Mouse (Mus musculus): ENCODE data around the gene Fibp. TPM values are rescaled to one million over a fixed set of nuclear protein-coding genes. Genes with fewer than 3 reads are reported as not detected.

The Fibp gene
- polyA plus RNA-seq, 1 experiment from 2014 or later: 192 TPM

GRCm38 (mm10) chr19:5424092-5424781 is 36.2 kb upstream of the Fibp start:
- H3K4me1 ChIP-seq (replicated peaks): peaks cover 48% of the 10 kb centered on the region
- 2% methylated on average over 29 of the region's 48 CpGs for WGBS
- H3K27me3 ChIP-seq: no peaks in the 10 kb centered on the region
- peaks cover 49% of the 10 kb centered on the region for H3K36me3 ChIP-seq
- ATAC-seq: peak; percentile 62
- peak overlapping the region; percentile 89 for H3K9ac ChIP-seq (replicated peaks)
- H3K4me2 ChIP-seq (replicated peaks): peak overlapping the region; percentile 92
- no peaks in the 10 kb centered on the region for H3K9me3 ChIP-seq
- peak overlapping the region; percentile 91 for H3K27ac ChIP-seq
- peak overlapping the region; percentile 69 for H3K4me3 ChIP-seq (replicated peaks)

DNA sequence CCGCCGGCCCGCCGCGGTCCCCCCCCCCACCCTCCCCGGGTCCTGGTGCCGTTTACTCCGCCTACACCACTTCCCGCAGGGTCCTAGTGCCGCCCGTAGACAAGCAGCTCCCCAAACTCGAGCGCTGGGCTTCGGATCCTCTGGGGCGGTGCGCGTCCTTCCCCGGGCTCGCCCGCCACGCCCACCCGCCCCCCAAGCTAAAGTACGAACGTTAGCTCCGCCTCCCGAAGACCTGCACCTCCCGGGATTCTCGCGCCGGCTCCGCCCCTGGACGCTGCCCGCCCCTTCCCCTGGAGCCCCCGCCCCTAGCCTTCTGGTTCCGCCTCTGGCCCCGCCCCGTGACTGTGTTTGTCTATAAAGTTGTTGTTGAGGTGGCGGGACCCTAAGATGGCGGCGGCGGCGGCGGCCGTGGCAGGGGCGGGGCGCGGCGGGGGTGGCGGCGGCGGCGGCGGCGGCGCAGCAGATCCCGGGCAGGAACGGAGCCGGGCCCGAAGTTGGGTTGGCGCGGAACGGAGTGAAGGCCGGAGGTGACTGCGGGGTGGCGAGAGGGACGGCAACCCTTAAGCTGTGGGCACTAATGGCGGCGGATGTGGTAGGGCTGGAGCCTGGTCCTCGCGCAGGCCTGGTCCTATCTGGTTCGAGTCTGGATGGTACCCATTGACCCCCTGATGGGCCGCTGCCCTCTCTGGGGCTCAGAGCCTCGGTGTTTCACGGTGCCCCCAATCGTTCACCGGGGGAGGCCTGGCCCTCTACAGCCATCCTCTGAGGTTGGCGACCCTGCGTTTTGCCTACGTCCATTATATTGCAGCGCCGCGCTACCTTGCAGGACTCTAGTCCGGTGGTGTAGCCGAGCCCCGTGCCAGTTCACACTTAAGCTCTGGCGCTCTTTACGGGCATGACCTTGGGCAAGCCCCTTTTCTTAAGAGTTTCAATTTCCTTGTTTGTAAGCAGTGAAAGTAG is 35.4 kb upstream of the Fibp start, which contains the start of the genes Drap1 and AI837181:
Gene Drap1 (minus strand): TSS at position 198 of the 960 bp plus-strand sequence.
Gene AI837181 (plus strand): TSS at position 363 of the 960 bp plus-strand sequence.
- H3K9me3 ChIP-seq: no peaks in the 10 kb centered on the region
- H3K27me3 ChIP-seq: no peaks in the 10 kb centered on the region
- H3K4me1 ChIP-seq (replicated peaks): peaks cover 48% of the 10 kb centered on the region
- H3K27ac ChIP-seq: peak within 1 kb of the TSS; percentile 91
- WGBS: 0% methylated on average over 48 of the region's 87 CpGs
- H3K4me3 ChIP-seq (replicated peaks): peak within 1 kb of the TSS; percentile 69
- peak; percentile 91 for ATAC-seq
- H3K9ac ChIP-seq (replicated peaks): peak within 1 kb of the TSS; percentile 89
- H3K36me3 ChIP-seq: peaks cover 41% of the 10 kb centered on the region
- peak within 1 kb of the TSS; percentile 92 for H3K4me2 ChIP-seq (replicated peaks)

- Histone ChIP-seq H3K4me2 (replicated peaks) (peak overlapping the region; percentile 80), H3K36me3 (peaks cover 32% of the 10 kb centered on the region), H3K4me1 (replicated peaks) (peaks cover 48% of the 10 kb centered on the region), H3K4me3 (replicated peaks) (peak overlapping the region; percentile 69), H3K9ac (replicated peaks) (peak overlapping the region; percentile 89), H3K27ac (peak overlapping the region; percentile 91; the same call in 1 of the 2 replicates), H3K9me3 (no peaks in the 10 kb centered on the region), H3K27me3 (no peaks in the 10 kb centered on the region)
- WGBS: 91% methylated on average over 18 of the region's 18 CpGs
- no peak; the same call in 1 of the 2 replicates for ATAC-seq
Measured at GRCm38 (mm10) chr19:5425906-5426565, 34.4 kb upstream of the Fibp start.

DNA sequence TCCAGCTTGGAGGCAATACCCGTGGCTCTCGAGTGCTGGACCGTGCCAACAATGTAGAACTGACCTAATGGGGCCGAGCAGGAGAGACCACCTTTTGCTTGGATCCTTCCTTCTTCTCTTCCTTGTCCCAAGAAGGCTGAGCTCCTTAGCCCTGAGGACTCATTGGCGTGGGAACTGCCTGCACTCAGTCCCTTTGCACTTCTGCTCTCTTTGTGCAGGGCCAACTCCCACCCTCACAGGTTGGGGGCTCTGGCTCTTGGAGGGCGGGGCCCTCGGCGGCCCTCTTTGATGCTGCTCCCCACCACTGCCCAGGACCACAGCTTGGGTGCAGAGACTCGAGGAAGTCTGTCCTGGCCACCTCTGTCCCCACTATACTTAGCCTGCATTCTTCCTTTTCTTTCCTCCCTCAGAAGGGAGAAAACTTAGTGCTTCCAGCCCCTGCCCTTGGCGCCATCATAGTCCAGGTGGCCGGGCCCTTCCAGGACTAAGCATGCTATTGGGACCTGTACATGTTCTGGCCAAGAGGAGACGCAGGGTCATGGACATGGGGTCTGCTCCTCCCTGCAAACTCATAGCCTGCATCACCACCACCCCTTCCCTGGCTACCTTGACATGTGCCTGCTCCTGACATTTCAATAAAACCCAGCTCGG is 33.6 kb upstream of the Fibp start:
- Histone ChIP-seq H3K36me3 (peaks cover 26% of the 10 kb centered on the region), H3K27ac (no peak overlapping the region), H3K4me2 (replicated peaks) (peak overlapping the region; percentile 80), H3K9ac (replicated peaks) (peak overlapping the region; percentile 89; the same call in 1 of the 2 replicates), H3K27me3 (no peaks in the 10 kb centered on the region), H3K9me3 (no peaks in the 10 kb centered on the region), H3K4me1 (replicated peaks) (peaks cover 48% of the 10 kb centered on the region), H3K4me3 (replicated peaks) (peak overlapping the region; percentile 69)
- no peak for ATAC-seq
- 94% methylated on average over 13 of the region's 13 CpGs for WGBS

DNA sequence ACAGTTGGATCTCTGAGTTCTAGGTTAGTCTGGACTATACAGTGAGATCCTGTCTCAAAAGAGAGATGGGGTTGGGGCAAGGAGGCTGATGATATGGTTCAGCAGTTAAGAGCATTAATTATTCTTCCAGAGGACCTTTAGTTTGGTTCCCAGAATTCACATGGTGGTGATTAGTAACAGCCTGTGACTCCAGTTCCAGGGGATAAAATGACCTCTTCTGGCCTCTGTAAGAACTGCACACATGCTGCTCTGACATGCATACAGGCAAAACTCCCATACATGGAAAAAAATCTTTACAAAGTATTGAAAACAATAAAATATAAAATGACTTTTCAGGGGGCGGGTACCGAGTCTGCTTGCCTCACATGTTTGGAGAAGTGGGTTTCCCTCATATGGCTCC is 32.3 kb upstream of the Fibp start:
- H3K9me3 ChIP-seq: no peaks in the 10 kb centered on the region
- no peak overlapping the region for H3K4me3 ChIP-seq (replicated peaks)
- H3K27me3 ChIP-seq: no peaks in the 10 kb centered on the region
- ATAC-seq: no peak
- H3K36me3 ChIP-seq: peaks cover 15% of the 10 kb centered on the region
- H3K4me2 ChIP-seq (replicated peaks): no peak overlapping the region
- WGBS: 94% methylated on average over 2 of the region's 2 CpGs
- no peak overlapping the region for H3K9ac ChIP-seq (replicated peaks)
- H3K4me1 ChIP-seq (replicated peaks): peaks cover 41% of the 10 kb centered on the region
- H3K27ac ChIP-seq: no peak overlapping the region

- Histone ChIP-seq H3K9ac (replicated peaks) (no peak overlapping the region), H3K27me3 (no peaks in the 10 kb centered on the region), H3K4me1 (replicated peaks) (peaks cover 38% of the 10 kb centered on the region), H3K4me3 (replicated peaks) (no peak overlapping the region), H3K36me3 (peaks cover 15% of the 10 kb centered on the region), H3K27ac (no peak overlapping the region), H3K4me2 (replicated peaks) (no peak overlapping the region), H3K9me3 (no peaks in the 10 kb centered on the region)
- WGBS: 85% methylated on average over 4 of the region's 4 CpGs
- ATAC-seq: no peak
Measured at GRCm38 (mm10) chr19:5429219-5429618, 31.2 kb upstream of the Fibp start.

DNA sequence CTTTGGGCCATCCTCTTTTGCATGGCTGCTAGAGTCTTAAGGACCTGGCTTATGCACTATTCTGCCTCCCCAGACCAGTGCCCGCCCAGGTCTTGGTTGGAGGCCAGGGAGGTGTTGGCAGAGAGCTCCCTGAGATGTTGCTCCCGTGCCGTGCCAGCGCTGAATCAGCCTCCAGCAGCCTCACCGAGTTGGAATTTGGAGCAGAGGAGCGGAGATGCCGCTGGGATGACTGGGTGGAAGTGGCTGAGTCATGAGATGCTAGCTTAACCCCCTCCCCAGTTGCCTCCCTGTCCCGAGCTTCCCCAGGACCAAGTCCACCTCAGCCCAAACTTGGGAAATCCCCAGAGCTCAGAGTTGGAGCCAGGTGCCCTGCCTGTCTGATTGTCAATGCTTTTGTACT is 30.6 kb upstream of the Fibp start:
- WGBS: 79% methylated on average over 8 of the region's 8 CpGs
- Histone ChIP-seq H3K4me1 (replicated peaks) (peaks cover 38% of the 10 kb centered on the region), H3K9me3 (no peaks in the 10 kb centered on the region), H3K4me2 (replicated peaks) (no peak overlapping the region), H3K27ac (no peak overlapping the region), H3K4me3 (replicated peaks) (no peak overlapping the region), H3K9ac (replicated peaks) (no peak overlapping the region; the same call in 1 of the 2 replicates), H3K36me3 (peaks cover 15% of the 10 kb centered on the region), H3K27me3 (no peaks in the 10 kb centered on the region)
- no peak for ATAC-seq

DNA sequence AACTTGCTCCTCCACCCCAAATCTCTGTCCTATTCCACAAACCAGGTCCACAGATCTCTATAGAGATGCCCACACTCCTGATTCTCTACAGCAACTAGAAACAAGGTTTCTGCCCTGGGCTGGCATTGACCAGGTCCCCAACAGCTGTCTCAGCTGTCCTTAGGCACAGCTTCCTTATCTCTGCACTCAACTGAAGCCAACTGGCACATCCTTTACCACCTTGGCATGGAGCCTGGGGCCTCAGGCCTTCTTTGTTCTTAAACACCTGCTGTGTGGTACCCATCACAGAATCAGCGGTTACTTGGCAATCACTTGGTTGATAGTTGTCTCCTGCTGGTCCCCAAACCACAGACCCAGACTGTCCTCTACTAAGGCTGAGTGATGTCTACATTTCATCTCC is 30.0 kb upstream of the Fibp start:
- no peak overlapping the region for H3K27ac ChIP-seq
- no peak for ATAC-seq
- H3K9me3 ChIP-seq: no peaks in the 10 kb centered on the region
- H3K27me3 ChIP-seq: no peaks in the 10 kb centered on the region
- H3K4me1 ChIP-seq (replicated peaks): peaks cover 38% of the 10 kb centered on the region
- H3K36me3 ChIP-seq: peaks cover 15% of the 10 kb centered on the region
- no peak overlapping the region for H3K9ac ChIP-seq (replicated peaks)
- 94% methylated on average over 1 of the region's 1 CpGs for WGBS
- H3K4me3 ChIP-seq (replicated peaks): no peak overlapping the region
- no peak overlapping the region for H3K4me2 ChIP-seq (replicated peaks)

DNA sequence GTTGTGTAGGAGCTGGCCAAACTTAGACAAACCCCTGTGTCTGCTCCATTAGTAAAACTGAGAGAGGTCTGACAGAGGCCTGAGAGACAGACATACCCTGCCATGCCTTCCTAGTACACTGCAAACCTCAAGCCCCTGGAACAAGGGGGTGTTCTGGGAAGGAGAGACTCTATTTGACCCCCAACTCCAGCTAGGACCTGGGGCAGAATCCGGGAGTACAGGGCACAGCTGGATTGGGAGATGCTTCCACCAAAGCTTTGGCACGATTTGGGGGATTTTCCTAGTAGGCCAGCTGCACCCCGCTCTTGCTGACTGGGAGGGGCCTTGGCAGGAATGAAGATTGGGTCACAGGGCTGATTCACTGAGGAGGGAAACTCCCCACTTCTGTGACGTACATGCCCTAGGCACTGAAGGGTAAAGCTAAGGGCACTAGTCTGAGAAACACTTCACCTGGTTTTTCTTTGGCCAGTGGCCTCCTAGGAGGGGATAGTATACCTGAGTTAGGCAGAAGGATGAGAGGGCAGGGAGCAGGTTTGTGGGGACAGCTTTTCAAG is 28.4 kb upstream of the Fibp start:
- H3K4me2 ChIP-seq (replicated peaks): no peak overlapping the region
- H3K4me1 ChIP-seq (replicated peaks): peaks cover 23% of the 10 kb centered on the region
- peaks cover 4% of the 10 kb centered on the region for H3K36me3 ChIP-seq
- no peak overlapping the region for H3K27ac ChIP-seq
- H3K9ac ChIP-seq (replicated peaks): 0 out of 2 replicates have a peak overlapping the region, but pooled peaks have one; percentile 32
- no peak overlapping the region for H3K4me3 ChIP-seq (replicated peaks)
- H3K27me3 ChIP-seq: no peaks in the 10 kb centered on the region
- no peak for ATAC-seq
- 79% methylated on average over 4 of the region's 4 CpGs for WGBS
- no peaks in the 10 kb centered on the region for H3K9me3 ChIP-seq

DNA sequence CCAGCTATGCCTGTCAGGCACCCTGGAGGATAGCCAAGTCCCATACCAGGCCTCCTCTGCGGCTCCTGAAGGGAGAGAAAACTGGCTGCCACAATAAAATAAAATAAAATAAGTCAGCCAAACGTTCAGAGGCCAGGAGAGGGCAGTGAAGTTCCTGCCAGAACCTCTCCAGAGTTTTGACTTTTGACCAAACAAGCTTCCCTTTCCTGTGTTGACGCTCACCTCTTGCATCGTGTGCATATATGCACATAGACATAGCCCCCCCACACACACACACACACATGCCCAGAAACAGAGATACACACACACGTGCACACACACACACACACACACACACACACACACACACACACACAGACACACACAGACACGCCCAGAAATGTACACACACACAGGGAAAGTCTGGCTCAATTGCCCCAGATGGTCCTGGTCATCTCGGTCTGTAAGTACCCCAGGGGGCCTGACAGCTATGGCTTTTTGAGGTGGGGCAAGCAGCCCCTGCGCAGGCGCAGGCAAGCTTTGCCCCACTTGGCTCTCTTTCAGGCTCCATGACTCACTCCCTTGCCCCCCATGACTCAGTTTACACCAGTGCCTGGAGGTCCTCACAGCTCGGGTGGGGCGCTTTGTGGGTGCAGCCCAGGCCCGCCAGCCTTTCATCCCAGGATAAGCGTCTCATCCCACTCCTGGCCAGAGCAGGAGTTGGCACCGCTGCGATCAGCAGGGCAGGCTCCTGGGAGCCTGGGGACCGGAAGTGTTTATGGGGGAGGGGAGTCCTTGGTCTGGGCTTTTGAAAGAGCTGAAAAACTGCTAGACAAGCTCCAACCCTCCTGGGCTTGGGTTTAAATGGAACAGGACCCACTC is 27.2 kb upstream of the Fibp start:
- no peak overlapping the region for H3K27ac ChIP-seq
- no peaks in the 10 kb centered on the region for H3K27me3 ChIP-seq
- no peaks in the 10 kb centered on the region for H3K36me3 ChIP-seq
- peak overlapping the region; percentile 50 for H3K9ac ChIP-seq (replicated peaks)
- H3K4me2 ChIP-seq (replicated peaks): peak overlapping the region; percentile 49
- H3K4me1 ChIP-seq (replicated peaks): peaks cover 14% of the 10 kb centered on the region
- peak; percentile 43 for ATAC-seq
- no peaks in the 10 kb centered on the region for H3K9me3 ChIP-seq
- peak overlapping the region; percentile 24 for H3K4me3 ChIP-seq (replicated peaks)
- WGBS: 11% methylated on average over 16 of the region's 16 CpGs

Measured in midbrain, embryonic 13.5 days (tissue).